Mouse (Mus musculus) layer of hippocampus, adult 11-12 months (tissue): ENCODE data around the gene Wdr1.
"Not testable (repeated sequence)": the region's sequence is repeated elsewhere in the genome, so short reads cannot be mapped to it uniquely, and the experiment has no call there.

Experiments used
- DNase-seq: peaks from one replicate; pipeline ENCODE4 v3.0.0; 2022; ENCODE audit warnings: low spot score

Gene Wdr1

GRCm38 (mm10) chr5:38496491-38497057 lies 66.4 kb downstream of the Wdr1 start:
- DNase-seq: no peak

- DNase-seq: no peak
These were observed 69.1 kb downstream of the Wdr1 start for GRCm38 (mm10) chr5:38493890-38494289.

GRCm38 (mm10) chr5:38491763-38492162 lies 71.3 kb downstream of the Wdr1 start:
- no peak for DNase-seq

GRCm38 (mm10) chr5:38489739-38490138 lies 73.3 kb downstream of the Wdr1 start:
- DNase-seq: no peak

GRCm38 (mm10) chr5:38488673-38489615 lies 74.1 kb downstream of the Wdr1 start:
- no peak for DNase-seq

- DNase-seq: no peak
These were observed 75.0 kb downstream of the Wdr1 start for GRCm38 (mm10) chr5:38488026-38488425.

- no peak for DNase-seq
These were observed 75.8 kb downstream of the Wdr1 start for GRCm38 (mm10) chr5:38487247-38487646.

- no peak for DNase-seq
These were observed 77.1 kb downstream of the Wdr1 start for GRCm38 (mm10) chr5:38485946-38486345.

GRCm38 (mm10) chr5:38483518-38484110 lies 79.4 kb downstream of the Wdr1 start:
- no peak for DNase-seq

- DNase-seq: no peak
These were observed 82.0 kb downstream of the Wdr1 start for GRCm38 (mm10) chr5:38480822-38481707.

- peak; percentile 32 for DNase-seq
These were observed 82.9 kb downstream of the Wdr1 start for GRCm38 (mm10) chr5:38479908-38480725.

GRCm38 (mm10) chr5:38479545-38479907 lies 83.5 kb downstream of the Wdr1 start:
- not testable (repeated sequence) for DNase-seq

- no peak for DNase-seq
These were observed 84.0 kb downstream of the Wdr1 start for GRCm38 (mm10) chr5:38479027-38479426.

GRCm38 (mm10) chr5:38477731-38478445 lies 85.1 kb downstream of the Wdr1 start:
- DNase-seq: no peak

- peak; percentile 72 for DNase-seq
These were observed 86.0 kb downstream of the Wdr1 start for GRCm38 (mm10) chr5:38476861-38477565.
